Mouse (Mus musculus) testis, adult 2 months (tissue): Measurements from ENCODE around the gene Sh3rf1. TPM values are rescaled to one million over a fixed set of nuclear protein-coding genes. Genes with fewer than 3 reads are reported as not detected.

Source experiments
- H3K27ac ChIP-seq: fragments of 200-500 bp; 2 replicates; pipeline ENCODE4 v1.5.1; 2012; ENCODE audit warnings: low read depth, low read length; ENCODE audit not compliant: control insufficient read depth, insufficient read depth
- H3K27me3 ChIP-seq: fragments of 200-500 bp; 2 replicates; pipeline ENCODE4 v1.6.1; 2012; ENCODE audit warnings: mild to moderate bottlenecking, low read length, moderate library complexity; ENCODE audit not compliant: control insufficient read depth, insufficient read depth
- H3K36me3 ChIP-seq: fragments of 200-500 bp; 2 replicates; pipeline ENCODE4 v1.6.1; 2012; ENCODE audit warnings: mild to moderate bottlenecking, low read length; ENCODE audit not compliant: control insufficient read depth, insufficient read depth
- H3K4me1 ChIP-seq: fragments of 200-500 bp; 2 replicates; pipeline ENCODE4 v1.6.1; 2012; ENCODE audit warnings: low read length; ENCODE audit not compliant: control insufficient read depth, insufficient read depth
- H3K4me3 ChIP-seq: fragments of 200-500 bp; 2 replicates; pipeline ENCODE4 v1.5.1; 2012; ENCODE audit warnings: low read depth, mild to moderate bottlenecking, low read length, moderate library complexity, mixed read lengths; ENCODE audit not compliant: control insufficient read depth
- CTCF ChIP-seq: fragments of 200-500 bp; IDR thresholded peaks from 2 replicates; pipeline ENCODE4 v1.5.1; 2012; ENCODE audit warnings: low read depth, mild to moderate bottlenecking, inconsistent platforms, low read length, moderate library complexity; ENCODE audit not compliant: control insufficient read depth, insufficient read depth, insufficient replicate concordance
- POLR2A ChIP-seq: fragments of 200-500 bp; IDR thresholded peaks from 2 replicates; pipeline ENCODE4 v1.6.1; 2012; ENCODE audit warnings: low read depth, mild to moderate bottlenecking, inconsistent platforms, low read length, moderate library complexity; ENCODE audit not compliant: control insufficient read depth
- polyA plus RNA-seq: library from polyadenylated mRNA; depleted of rRNA; stranded (reverse); fragments of >200 nt; gene quantifications from 2 replicates; pipeline ENCODE4 v1.2.3, GENCODE M21; 2012

The Sh3rf1 gene
- polyA plus RNA-seq, 1 experiment: 2.2 TPM

DNA sequence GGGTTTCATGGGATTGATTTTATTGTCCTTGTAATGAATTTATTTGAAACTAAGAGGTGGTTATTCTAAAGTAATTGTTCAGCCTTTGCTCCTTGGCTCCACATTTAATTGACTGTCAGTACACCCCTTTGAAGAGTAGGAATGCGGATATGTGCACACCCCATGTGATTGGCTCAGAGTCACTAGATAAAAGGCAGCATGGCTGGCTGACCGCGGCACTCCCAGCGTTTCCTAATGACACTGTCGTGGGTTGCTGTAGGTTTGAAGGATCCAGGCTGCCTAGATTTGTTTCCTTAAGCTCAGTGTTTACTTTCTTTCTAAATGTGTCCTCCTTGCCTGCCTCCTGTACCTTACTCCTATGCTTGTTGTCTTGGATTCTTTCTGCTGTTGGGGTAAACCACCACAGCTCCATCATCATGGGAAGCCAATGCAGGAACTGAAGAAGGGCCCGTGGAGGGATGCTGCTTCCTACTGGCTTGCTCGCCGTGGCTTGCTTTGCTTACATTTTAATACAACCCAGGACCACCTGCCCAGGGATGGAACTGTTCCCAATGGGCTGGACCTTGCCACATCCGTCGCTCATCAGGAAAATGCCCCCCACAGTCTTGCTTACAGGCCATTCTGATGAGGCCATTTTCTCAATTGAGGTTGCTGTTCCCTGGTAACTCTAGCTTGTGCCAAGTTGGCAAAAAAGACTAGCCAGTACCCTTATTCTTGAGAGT, 93.3 kb downstream of the Sh3rf1 start:
- Histone ChIP-seq H3K27me3 (no peaks in the 10 kb centered on the region), H3K4me1 (no peaks in the 10 kb centered on the region), H3K27ac (no peak overlapping the region), H3K4me3 (no peak overlapping the region), H3K36me3 (no peaks in the 10 kb centered on the region)
- TF ChIP-seq CTCF (no peak), POLR2A (no peak)

DNA sequence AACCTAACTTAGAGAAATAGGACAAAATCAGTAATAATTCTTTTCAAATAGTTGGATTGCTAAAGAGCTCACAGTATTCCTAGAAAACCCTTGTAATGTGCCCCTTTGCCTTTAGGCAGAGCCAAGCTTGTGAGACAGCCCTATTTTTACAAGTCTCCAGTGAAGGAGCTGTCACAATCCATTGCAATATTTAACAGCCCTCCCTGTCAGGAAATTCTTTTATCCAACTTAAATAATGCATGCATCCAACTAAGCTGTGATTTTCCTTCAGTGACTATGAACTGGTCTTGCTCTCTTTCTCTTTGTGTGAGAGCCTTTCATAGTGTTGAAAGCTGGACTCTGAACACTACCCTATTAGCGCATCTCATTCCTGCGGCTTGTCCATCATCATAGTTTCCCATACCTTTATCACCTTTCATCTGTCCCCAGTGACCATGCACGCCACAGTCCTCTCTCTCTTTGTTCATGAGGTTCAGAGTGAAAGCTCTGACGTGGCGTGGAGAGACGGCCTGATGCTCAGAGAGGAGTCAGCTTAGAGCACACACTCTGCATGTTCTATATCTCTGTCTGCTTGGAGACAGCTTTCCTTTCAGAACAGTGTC, 94.0 kb downstream of the Sh3rf1 start:
- Histone ChIP-seq H3K4me1 (no peaks in the 10 kb centered on the region), H3K27me3 (no peaks in the 10 kb centered on the region), H3K36me3 (no peaks in the 10 kb centered on the region), H3K4me3 (no peak overlapping the region), H3K27ac (no peak overlapping the region)
- TF ChIP-seq POLR2A: no peak
- no peak for TF ChIP-seq CTCF

DNA sequence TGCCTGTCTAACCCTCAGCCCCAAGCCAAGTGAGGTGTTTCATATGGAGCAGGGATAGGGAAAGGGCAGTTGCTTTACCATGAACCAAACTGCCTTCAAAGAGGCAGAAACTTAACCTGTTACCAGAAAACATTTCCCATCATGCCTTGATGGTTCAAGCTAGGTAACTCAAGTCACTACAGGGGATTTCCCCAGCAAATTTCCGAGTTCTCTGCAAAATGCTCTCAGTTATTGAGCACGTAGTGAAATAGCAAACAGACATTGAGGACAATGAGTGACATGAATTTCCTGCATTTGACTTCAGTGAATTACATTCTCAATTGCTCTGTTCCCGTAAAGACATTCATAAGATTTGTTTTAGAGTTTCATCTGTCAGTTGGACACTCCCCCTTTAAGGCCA, 97.5 kb downstream of the Sh3rf1 start:
- no peak for TF ChIP-seq POLR2A
- TF ChIP-seq CTCF: no peak
- Histone ChIP-seq H3K4me1 (no peaks in the 10 kb centered on the region), H3K27ac (no peak overlapping the region), H3K36me3 (no peaks in the 10 kb centered on the region), H3K27me3 (no peaks in the 10 kb centered on the region), H3K4me3 (no peak overlapping the region)

DNA sequence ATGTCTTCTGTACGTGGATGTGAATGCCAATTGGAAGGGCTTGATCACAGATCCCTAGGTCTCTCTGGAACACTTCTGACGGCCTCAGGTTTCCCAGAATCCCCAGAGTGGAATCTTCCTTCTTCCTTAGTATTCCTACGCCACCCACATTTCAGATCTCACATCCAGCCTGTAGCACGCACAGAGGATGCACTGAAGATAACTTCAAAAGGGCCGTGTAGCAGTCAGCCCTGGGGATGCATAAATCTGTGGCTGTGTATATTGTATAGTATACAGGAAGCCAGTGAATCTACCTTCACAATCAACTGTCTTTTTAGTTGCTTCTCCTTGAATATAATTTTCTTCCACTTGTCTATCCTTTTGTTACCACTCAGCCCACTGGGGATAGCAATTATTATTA, 98.1 kb downstream of the Sh3rf1 start:
- Histone ChIP-seq H3K4me3 (no peak overlapping the region), H3K27me3 (no peaks in the 10 kb centered on the region), H3K27ac (no peak overlapping the region), H3K36me3 (no peaks in the 10 kb centered on the region), H3K4me1 (no peaks in the 10 kb centered on the region)
- TF ChIP-seq POLR2A (no peak), CTCF (no peak)

DNA sequence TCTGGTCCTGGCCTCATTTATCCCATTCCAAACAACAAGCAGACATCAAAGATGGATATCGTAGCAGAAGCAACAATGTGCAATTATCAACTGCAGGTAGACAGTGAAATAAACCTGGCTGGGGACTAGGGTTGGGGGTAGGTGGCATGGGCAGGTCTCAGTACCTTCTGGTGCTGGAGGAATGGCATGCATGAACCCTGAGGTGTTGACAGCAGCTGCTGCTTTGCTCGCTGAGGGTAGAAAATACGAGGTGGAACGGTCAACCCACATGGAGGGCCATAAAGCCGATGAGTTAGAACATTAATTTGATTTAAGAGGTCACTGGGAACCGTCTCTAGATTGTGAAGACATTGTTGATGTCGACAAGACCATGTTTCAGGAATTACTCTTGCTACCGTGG, 98.8 kb downstream of the Sh3rf1 start:
- Histone ChIP-seq H3K27ac (no peak overlapping the region), H3K4me1 (no peaks in the 10 kb centered on the region), H3K36me3 (no peaks in the 10 kb centered on the region), H3K4me3 (no peak overlapping the region), H3K27me3 (no peaks in the 10 kb centered on the region)
- TF ChIP-seq POLR2A: no peak
- no peak for TF ChIP-seq CTCF

DNA sequence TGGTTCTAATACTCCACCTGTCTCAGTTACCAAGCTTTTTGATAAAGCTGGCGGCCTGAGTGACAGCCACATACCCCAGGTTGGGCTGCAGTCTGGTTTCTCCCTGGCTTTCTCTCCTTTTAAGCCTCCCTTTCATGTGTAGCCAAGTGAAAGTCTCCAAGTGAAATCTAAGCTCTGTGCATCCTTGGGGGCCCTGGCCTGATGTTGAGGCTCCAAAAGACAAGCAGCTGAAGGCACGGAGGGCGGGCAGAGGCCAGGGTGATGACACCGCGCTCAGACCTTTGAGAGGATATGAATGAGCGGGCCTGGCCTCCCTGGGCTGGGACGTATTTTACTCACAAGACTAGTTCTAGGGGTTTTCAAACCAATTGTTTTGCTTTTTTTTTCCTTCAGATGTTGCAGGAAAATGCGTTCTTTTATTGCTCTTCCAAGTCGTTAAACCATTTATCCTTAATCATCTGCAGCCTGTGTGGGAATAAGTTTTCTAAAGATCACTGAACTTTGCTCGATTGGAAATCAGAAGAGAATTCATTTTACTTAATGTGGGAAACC, 100.8 kb downstream of the Sh3rf1 start:
- Histone ChIP-seq H3K27me3 (no peaks in the 10 kb centered on the region), H3K27ac (no peak overlapping the region), H3K36me3 (no peaks in the 10 kb centered on the region), H3K4me3 (no peak overlapping the region), H3K4me1 (no peaks in the 10 kb centered on the region)
- TF ChIP-seq POLR2A (no peak), CTCF (no peak)

DNA sequence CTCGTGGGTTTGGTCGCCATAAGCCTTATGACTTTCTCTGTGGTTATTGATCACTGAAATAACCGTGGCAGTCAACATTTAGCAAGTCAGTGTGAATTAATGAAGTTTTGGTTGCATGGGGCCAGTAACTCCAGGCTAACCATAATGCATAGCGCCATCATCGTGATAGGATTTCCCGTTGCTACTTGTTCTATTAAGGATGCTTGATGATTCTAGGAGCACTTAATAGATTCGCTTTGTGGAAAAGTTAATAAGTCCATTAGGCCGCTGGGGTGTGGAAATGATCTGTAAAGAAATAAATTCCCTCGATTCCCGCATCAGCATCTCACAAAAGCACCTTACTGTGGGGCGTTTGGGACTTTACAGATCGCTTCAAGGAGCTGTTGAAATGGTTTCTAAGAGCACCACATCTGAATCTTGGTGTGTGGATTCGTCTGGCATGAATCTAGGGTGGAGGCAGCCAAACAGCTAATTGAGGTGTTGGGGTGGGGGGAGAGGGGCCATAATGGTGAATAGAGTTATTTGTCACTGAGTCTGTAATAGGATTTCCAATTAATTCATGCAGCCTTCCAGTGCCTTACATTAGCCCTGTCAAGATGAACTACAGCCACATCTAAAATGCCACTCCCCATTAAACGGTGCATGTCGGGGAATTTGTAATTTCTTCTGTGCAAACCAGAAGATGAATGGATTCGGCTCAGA, 101.5 kb downstream of the Sh3rf1 start:
- no peak overlapping the region for H3K27ac ChIP-seq
- H3K27me3 ChIP-seq: no peaks in the 10 kb centered on the region
- no peaks in the 10 kb centered on the region for H3K36me3 ChIP-seq
- H3K4me3 ChIP-seq: no peak overlapping the region
- no peak for TF ChIP-seq POLR2A
- TF ChIP-seq CTCF: no peak
- H3K4me1 ChIP-seq: no peaks in the 10 kb centered on the region
